Mouse (Mus musculus): ENCODE measurements around the gene Abcc6. TPM values are rescaled to one million over a fixed set of nuclear protein-coding genes. Genes with fewer than 3 reads are reported as not detected.

The Abcc6 gene
- total RNA-seq (2021) = under 1 TPM in 1 of 2 experiments, not detected in 1; 0.60 TPM
- long read RNA-seq, experiment 1 = 0 reads
- long read RNA-seq, experiment 2 = 0 reads

GRCm38 (mm10) chr7:46030145-46030488, at the start of gene Abcc6:
TSS of gene Abcc6 (minus strand) at chr7:46030302.
- peak; percentile 8 to 28 for DNase-seq

- no peak for DNase-seq
Observed at GRCm38 (mm10) chr7:46077675-46078074, 47.6 kb upstream of the Abcc6 start.

DNA sequence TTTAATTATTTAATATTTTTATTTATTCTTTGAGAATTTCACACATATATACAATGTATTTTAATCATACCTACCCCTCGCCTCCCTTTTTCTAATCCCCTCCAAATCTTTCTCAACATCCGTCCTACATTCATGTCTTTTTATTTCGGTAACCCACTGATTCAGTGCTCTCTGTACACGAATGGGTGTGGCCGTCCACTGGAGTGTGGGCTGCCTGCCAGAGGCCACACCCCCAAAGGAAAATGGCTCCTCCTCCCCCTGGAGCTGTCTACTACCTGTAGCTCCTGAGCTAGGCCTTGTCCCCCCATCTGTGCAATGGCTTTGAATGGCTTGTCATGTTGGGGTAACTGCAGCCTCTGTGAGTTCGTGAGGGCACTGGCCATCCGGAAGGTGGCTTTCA, 46.7 kb upstream of the Abcc6 start:
- no peak for DNase-seq

DNA sequence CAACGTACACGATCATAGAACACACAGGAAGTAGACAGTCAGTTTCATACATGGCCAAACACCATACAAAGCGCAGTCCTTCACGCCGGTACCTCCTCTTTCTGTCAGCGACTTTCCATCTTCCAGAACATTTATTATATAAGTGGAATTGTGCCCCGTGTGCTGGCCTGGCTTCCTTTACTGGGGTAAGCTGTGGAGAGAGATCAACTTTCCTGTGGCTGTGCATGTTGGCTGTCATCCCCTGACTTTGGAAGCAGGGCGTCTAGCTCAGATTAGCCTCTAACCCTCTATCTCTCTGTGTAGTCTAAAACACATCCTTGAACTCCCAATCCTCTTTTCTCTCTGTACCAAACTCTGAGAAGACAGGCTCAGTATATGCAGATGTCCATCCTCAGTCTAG, 38.7 kb upstream of the Abcc6 start:
- no peak for DNase-seq

- DNase-seq = no peak
Observed at GRCm38 (mm10) chr7:46063296-46063695, 33.2 kb upstream of the Abcc6 start.

GRCm38 (mm10) chr7:46061614-46062013, 31.5 kb upstream of the Abcc6 start:
- DNase-seq = no peak

GRCm38 (mm10) chr7:46060688-46061087, 30.6 kb upstream of the Abcc6 start:
- peak; percentile 20 to 49 for DNase-seq

GRCm38 (mm10) chr7:46058882-46059281, 28.8 kb upstream of the Abcc6 start:
- DNase-seq = no peak

DNA sequence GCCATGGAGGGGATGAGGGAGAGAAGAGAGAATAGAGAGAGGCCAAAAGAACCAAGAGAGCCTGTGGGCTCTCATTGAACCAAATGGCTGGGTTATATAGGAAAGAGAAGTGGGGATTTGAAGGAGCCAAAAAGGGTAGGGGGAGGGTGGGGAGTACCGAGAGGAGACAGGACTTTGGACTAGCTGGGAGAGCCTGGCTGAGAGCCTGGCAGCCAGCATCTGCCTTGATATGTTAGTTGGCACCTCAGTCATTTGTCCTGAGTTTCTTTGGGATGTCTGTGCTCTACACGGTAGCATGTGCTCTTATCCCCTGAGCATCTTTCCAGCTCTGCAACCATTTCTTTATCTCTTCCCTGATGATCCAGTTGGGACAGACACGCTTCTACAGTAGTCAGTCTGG, 23.5 kb upstream of the Abcc6 start:
- DNase-seq = no peak

DNA sequence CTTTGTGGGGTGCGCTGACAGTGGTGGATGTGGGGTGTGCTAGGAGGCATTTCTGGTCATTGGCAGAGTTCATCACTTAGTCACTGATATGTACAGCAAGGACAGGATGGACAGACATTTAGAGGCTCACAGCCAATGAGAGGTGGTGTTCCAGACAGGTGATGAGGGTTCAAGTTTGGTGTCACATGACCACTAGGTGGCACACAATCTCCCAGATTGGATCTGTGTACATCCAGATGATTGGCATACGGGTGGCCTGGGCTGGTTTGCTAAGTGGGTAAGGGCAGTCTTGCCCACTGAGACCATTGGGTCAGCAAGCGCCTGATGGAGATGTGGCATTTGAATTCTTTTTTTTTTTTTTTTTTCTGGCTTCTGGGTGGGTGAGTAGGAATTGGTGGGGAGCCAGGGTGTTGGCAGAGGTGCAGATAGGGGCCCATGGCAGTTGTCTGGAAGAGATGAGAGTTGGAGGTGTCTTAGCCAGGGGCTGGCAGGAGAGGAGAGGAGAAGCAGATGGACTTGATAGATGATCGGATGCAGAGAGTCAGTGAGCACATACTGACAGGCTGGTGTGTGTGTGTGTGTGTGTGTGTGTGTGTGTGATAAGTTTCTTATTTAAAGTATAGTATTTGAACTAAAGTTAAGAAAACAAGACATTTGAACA, 22.2 kb upstream of the Abcc6 start:
- no peak for DNase-seq

- DNase-seq = no peak
Observed at GRCm38 (mm10) chr7:46049981-46050380, 19.9 kb upstream of the Abcc6 start.

DNA sequence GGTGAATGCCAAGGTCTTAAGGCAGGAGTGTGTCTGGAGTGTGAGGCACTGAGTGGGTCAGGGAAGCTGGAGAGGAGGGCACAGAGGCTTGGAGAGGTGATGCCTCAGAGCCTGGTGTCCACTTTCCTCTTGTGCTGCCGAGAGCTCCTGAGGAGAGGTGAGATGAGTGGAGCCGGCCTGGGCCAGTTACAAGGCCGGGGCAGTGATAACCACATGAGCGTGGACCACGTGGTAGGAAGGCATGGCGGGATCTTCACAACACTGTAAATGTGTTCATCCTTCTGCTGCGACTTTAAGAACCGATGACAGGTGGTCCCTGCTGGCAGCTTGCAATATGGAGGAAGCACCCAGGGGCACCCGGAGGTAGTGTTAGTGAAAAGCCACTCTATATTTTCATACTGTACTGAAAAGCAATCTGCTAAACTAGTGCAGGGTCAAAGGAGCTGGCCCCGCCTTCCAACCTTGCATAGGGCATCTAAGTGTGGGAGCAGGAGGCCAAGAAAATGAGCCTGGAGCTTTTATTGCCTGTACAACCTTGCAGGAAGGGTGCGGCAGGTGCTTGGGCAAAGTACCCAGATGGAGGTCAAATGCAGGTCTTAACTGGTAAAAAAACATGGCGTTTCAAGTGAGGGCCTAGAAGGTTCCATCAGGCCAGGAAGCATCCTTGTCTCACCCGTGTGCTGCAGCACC, 17.9 kb upstream of the Abcc6 start:
- DNase-seq = no peak

DNA sequence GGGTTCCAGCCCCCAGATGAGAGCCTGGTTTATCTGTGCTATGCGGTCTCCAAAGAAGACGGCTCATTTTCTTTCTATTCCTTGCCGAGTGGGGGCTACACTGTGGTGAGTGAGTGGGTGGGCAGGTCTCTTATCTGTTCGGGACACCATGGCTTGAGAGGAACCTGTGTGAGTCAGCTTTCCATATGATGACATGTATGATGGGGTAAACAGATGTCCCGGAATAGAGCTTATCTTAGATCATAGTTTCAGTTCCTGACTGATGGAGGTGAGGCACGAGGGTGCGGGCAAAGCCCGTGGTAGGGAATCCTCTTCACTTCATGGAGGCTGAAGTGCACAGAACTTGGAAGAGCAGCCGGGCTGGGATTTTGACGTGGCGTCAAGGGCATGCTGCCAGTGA, 15.8 kb upstream of the Abcc6 start:
- peak in 1 of 2 experiments; percentile 32 for DNase-seq

DNA sequence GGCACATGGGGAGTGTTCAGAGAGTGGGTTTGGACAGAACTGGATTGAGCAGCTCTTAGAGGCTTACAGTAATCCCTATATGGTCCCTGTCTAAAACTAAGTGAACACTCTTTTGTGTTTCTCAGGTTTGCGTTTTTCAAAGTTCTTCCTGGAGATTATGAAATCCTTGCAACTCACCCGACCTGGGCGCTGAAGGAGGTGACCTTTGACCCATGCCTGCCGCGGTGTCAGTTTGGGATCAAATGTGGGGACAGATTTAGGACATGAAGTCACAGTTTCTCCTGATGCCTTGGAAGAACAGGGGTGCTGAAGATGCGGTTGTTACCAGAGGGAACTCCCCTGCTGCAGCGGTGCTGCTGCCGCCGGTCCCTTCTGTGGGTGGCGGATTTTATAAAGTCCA, 14.0 kb upstream of the Abcc6 start:
- no peak for DNase-seq

DNA sequence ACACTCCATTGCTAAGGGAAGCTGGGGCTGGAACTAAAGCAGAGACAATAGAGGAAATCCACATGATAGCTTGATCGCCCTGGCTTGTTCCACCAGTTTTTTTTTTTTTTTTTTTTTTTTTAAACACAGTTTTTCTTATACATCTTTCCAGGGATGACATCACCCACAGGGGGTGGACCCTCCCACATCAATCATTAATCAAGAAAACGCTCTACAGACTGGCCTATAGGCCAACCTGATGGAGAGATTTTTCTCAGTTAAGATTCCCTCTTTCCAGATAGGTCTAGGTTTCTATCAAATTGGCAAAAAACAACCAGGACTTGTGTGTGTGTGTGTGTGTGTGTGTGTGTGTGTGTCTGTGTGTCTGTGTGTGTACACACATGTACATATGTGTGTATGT, 9.8 kb upstream of the Abcc6 start:
- DNase-seq = no peak

- DNase-seq = no peak
Observed at GRCm38 (mm10) chr7:46037433-46037832, 7.3 kb upstream of the Abcc6 start.

DNA sequence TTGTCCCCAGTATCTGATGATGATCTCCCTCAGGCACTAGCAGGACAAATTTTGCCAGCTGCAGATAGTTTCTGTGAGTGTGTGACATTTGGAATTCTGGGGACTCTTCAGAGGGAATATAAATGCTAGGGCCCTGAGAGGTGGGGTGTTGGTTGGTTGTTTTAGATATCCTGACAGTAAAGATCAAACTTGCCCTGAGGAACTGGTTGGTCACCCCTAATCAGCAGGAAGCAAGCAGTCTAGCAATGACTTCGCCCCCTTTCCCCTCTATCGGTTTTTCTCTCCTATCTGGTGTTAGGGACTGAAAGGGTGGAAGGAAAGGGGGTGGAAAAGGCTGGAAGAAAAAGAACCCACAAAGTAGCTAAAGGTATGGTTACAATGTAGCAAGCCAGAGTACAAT, 5.4 kb upstream of the Abcc6 start:
- no peak for DNase-seq

DNA sequence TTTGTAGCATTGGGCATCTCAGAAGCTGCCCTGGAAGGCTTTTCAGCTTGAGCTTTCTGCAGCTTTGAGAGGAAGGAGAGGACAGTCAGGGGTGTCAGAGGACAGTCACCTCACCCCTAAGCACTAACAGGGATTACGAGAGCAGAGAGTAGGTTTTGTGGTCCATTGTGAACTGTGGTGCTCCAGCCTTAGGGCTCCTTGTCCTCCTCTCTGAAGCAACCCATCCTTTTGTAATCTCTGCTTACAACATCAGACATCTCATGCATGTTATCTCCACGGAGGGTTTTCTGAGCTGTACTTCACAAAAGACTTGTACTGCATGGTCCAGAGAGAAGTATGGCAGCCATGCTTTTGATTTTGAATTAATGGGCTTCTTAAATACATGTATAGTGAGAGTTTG, 4.9 kb upstream of the Abcc6 start:
- no peak for DNase-seq

DNA sequence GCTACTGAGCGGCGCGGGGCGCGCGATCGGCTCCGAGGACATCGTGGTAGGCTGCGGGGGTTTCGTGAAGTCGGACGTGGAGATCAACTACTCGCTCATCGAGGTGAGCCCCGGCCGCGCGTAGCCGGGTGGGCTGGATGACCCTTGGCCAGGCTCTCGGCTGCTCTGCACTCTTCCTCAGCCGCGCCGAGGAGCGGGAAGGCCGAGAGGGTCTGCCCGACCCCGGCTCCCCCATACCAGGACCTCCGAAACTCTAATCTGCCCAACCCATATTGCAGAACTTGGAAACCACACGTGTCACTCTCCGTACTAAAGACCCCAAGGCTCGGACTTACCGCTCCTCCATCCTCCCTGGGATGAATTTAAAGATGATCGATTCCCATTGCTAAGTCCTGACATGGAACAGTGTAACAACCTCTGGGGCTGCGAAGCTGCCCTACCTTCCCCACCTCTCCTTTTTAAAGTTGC, 3.8 kb upstream of the Abcc6 start:
- no peak for DNase-seq

DNA sequence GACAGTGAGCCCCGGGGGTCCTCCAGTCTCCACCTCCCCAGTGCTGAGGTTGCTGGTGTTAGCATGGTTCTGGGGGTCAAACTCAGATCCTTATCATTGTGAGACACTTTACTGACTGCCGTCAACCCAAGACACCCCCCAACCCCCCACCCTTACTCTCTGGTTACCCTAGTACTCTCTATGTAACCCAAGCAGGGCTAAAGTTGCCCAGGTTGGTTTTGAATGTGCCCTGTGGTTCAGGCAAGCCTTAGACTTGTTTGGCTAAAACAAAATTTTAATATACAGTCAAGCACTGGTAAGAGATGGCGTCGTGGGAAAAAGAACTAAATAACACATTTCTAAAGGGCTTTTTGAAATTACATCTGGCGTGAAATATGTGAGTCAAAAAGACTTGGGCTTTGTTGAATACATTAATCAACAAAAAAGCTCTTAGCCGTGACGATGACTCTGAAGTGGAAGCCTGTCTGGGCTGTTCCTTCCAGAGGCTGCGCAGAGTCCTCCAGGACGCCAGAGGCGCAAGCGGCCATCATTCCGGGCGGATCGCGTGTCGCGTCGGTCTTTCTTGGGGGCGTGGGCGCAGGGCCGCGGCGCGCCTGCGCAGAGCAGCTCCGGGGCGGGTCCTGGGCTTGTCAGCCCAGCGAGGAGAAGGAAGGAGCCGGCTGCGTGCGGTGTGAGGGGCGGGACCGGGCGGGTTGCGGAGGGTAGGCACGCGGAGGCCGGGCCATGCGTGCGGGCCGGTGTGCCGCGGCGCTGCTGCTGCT, 3.2 kb upstream of the Abcc6 start, which contains the start of gene Nomo1:
Gene Nomo1, plus strand, starts transcription at position 590 of the 761 bp plus-strand sequence.
- peak; percentile 98 for DNase-seq

GRCm38 (mm10) chr7:46031075-46031474, 973 bp upstream of the Abcc6 start:
- no peak for DNase-seq

GRCm38 (mm10) chr7:46029299-46030144, 580 bp downstream of the Abcc6 start:
- no peak for DNase-seq

Measured in adrenal gland, postnatal 36 days (tissue).